Mouse (Mus musculus) left cerebral cortex, postnatal 10 days (tissue): Measurements from ENCODE around the gene Erbin. TPM values are rescaled to one million over a fixed set of nuclear protein-coding genes. Genes with fewer than 3 reads are reported as not detected.
A peak's percentile ranks its signal among the peaks of the same experiment; 100 is the strongest.

Source experiments
- DNase-seq, 2 experiments: peaks; one replicate each; pipeline ENCODE4 v3.0.0; 2021 to 2022; ENCODE audit warnings: low spot score in 2 of 2, mixed read lengths in 1 of 2; ENCODE audit errors: extremely low spot score in 1 of 2
- intact Hi-C: fragments of 180-260 bp; cut with DNase I; formaldehyde crosslinking; loops from one replicate; pipeline ENCODE4 v1.15.1; 2025
- total RNA-seq, 2 experiments: library from RNA; stranded (reverse); gene quantifications; 2 replicates each; pipeline ENCODE4 v1.2.3; 2021

Erbin gene
- total RNA-seq, 2 experiments from 2014 or later: 30.4 to 32.8 TPM

DNA sequence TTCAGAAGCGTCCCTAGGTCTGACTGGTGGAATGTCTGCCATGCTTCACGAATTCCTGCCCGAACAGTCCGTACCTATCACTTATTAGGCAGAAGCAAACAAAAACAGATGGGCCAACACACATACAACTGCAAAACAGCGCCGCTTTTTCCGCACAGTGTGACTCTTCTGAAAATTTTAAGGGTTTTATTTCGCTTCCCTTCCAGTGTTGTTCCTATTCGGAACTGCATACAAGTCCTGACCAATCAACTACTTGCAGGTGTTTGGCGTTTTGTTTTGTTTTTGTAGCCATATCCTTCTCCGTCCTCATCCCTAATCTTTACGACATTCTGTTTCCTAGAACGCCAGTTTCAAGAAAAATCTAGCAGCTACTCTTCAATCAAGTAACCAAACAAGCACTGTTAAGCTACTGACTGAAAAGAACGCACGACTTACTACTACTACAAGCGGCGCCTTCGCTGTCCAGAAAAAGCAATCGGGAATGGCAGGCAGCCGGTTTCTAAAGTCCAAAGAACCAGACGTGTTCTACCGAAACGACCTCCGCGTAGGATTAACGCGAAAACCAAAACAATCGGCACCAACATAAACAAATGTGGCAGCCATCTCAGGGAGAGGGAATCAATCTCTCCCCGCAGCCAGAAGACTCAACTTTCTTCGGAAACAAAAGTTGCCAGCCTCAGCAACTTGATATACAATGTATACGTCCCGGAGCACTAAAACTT, 919 bp downstream of the Erbin start:
- intact Hi-C loops: no loop called here

DNA sequence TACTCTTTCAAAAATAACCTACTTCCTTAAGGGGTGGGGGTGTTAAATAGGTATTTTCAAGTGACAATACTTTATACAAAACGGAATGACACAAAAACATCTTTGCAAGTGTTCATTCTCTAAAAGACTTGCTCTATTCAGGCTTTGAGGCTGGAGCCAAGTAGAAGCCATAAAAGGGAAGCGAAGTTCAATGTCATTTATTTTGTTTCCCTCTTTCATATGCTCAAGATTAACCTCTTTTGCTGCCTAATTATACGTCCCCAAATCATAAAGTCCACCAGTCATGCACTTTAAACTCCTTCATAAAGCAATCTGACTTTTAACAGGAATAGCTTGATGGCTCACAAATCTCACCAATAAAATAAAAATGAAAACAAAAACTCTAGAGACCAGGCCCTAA, 1.9 kb downstream of the Erbin start:
- no peak for DNase-seq
- intact Hi-C loops: no loop called here

More for the DNA sequence above, 919 bp downstream of the Erbin start:
- no peak for DNase-seq

DNA sequence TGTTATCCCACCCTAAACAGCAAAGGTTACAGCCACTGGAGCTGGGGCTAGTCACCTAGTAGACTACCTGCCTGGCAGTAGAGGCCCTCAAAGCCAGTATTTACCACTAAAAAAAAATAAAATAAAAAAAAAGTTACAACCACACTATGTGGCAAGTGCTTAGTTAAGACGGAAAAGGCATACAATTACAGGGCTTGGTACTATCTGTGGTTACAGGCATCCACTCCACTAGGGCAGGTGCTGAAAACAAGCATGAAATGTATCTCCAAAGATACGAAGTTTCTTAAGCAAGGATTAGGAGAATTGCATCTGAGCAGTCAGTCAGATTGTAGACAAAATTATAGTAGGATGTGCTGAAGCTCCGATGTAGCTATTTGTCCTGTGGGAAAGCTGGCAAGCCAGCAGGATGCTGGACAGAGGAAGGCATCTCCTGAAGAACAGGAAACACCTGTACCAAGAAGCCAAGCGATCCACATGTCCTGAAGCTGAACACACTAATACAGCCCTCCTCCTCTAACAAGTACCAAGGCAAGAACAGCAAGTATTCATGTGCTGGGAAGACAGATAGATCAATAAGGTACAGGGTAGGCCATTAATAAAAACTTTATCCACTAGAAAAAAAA, 6.1 kb downstream of the Erbin start:
- intact Hi-C loops: no loop called here
- DNase-seq: no peak

DNA sequence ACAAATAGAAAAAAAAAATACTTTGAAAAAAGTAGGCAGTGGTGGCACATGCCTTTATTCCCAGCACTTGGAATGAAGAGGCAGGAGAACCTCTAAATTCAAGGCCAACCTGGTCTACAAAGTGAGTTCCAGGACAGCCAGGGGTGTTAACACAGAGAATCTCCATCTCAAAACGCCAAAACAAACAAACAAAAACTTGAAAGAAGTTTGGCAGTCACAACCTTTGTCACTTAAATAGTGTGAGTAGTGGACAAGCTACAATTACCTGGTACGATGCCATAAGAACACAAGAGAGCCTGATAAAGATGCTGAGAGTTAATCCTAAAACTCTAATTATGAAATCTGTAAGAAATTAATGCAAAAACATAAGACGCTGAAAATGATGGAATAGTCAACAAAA, 8.0 kb downstream of the Erbin start:
- intact Hi-C loops: no loop called here

DNA sequence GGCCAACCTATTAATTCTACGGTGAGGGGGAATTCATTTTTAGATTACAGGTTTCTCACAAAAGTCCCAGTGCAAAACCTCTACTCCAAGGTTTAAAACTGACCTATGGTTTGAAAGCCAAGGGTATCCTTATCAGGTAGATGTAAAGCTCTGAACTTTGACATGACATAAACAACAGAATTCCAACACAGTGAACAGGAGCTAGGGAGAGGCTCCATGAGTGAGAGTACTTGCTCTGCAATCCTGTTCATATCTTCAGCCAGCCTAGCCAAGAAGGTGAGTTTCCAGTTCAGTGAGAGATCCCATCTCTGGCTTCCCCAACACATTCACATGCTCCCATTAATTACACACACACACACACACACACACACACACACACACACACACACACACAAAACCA, 9.7 kb downstream of the Erbin start:
- intact Hi-C loops: no loop called here
- DNase-seq: no peak

More for the DNA sequence above, 8.0 kb downstream of the Erbin start:
- no peak for DNase-seq

DNA sequence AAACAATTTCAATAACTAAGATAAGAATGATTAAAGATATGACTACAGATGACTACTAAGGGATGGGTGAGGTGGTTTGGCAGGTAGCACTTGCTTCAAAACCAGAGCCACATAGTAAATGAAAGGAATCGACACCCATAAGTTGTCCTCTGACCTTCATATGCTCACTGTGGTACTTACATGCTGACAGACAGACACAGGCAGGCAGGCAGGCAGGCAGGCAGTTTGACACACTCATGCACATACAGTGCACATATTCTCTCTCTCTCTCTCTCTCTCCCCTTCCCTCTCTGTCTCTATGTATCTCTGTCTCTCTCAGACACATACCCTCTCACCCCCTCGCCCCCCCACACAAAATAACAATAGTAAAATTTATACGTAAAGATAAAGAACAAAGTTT, 10.4 kb downstream of the Erbin start:
- intact Hi-C loops: no loop called here
- DNase-seq: no peak

DNA sequence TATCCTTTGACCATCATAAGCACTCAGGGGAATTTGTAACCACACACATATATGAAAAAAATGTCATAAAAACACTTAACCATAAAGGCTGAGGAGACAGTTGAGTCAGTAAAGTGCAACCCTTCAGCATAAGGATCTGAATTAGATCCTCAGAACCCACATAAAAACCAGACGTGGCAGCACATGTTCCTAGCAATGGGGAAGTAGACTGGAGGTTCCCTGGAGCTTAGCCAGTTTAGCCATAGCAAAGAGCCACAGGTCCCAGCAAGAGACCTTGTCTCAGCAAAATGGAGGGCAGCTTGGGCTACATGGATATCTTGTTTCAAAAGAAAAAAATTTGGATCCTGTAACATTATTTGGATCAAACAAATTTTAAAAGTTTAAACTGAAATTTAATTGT, 20.3 kb downstream of the Erbin start:
- intact Hi-C loops: no loop called here
- DNase-seq: no peak

DNA sequence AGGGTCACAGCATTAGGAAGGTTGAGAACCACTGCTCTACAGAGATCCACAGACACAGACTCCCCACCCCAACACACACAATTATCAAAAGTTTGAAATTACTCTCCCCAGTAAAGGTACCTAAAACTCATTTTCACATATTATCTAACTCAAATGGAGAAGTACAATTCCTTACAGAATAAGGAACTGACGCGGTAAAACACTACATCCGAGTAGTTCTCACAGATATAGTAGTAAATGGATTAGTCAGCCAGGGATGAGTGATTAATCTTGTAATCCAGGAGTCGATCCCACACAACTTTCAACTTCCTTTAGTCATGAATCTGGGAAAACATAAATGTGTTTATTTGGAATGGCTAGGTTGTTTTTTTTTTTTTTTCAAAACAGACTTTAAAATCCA, 22.7 kb downstream of the Erbin start:
- intact Hi-C loops: no loop called here
- DNase-seq: no peak

DNA sequence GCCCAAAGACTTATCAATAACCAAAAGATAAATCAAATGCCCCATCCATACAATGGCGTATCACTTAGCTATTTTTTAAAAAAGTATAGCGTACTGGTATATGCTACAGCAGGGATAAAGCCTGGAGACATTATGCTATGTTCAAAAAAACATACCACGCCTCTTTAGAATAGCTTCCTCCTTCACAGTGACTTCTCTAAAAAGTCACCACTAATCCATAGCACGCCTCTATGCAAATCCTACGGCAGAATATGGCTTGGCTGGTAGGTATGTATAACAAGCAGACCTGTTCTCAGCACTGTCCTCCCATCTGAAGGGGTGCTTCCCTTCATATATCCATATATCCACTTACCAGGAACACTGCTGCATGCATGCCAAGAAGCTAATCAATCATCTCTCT, 27.2 kb downstream of the Erbin start:
- no peak for DNase-seq
- intact Hi-C loops: no loop called here

DNA sequence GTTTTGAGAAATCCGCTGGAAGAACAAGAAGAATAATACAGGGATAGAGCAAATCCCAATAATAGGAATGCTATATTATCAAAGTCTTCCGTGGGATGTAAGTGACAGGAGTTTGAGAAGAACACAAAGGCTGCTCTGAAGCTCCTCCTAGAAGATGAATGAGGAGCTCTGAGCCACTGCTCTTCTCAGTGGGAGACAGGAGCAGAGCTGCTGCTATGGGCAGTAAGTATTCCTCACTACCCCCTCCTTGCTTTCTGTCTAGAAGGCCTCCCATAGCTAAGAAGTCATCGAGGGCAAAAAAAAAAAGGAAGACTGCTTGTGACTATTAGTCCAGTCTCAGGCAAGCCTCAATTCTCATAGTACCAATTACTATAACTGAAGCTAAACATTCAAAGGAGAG, 30.3 kb downstream of the Erbin start:
- intact Hi-C loops: no loop called here
- DNase-seq: no peak

DNA sequence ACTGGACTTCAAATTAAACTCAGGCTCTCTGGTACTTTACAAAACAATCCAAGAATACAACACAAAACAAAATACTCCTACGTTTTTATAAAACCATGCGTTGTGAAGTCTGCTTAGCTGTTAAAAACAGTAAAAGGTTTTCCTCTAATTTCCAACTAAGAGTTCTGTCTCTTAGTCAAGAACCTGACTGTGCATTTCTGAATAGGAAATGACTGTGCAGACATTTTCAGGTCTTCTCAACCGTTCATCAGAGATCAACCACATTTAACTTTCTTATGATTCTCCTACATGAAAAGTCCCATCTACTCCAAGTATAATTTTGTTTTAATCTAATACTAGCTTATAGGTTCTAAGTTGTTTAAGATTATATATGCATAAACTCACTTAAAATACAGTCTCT, 33.8 kb downstream of the Erbin start:
- no peak for DNase-seq
- intact Hi-C loops: no loop called here

DNA sequence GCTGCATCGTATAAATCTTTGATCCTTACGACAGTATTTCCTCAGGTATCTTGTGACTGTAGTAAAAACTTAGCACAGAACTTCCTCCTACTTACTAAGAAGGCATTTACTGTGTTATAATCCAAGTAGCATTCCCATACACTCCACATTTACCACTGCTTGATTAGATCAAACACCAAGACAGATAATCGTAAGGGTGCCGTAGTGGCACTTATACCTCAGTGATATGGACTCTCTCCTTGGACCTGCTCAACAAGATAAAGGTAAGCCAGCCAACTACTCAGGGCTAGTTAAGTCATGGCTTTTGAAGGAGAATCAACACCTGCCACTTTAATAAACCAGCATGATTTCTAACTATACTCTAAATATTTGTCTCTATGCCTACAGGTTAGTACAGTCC, 39.1 kb downstream of the Erbin start:
- intact Hi-C loops: no loop called here
- DNase-seq: no peak

DNA sequence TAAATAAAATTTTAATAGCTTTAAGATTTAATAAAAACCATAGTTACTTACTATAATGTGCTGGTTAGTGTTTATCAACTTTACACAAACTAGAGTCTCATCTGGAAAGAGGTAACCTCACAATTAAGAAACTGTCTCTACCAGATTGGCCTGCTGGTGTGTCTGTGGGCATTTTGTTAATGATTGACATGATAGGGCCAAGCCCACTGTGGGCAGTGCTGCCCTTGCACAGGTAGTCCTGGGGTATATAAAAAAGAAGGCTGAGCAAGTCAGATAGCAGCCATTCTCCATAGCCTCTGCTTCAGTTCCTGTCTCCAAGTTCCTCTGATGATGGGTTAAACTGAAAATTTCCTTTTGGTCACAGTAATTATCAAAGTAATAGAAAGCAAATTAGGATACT, 43.6 kb downstream of the Erbin start:
- intact Hi-C loops: no loop called here
- no peak for DNase-seq

DNA sequence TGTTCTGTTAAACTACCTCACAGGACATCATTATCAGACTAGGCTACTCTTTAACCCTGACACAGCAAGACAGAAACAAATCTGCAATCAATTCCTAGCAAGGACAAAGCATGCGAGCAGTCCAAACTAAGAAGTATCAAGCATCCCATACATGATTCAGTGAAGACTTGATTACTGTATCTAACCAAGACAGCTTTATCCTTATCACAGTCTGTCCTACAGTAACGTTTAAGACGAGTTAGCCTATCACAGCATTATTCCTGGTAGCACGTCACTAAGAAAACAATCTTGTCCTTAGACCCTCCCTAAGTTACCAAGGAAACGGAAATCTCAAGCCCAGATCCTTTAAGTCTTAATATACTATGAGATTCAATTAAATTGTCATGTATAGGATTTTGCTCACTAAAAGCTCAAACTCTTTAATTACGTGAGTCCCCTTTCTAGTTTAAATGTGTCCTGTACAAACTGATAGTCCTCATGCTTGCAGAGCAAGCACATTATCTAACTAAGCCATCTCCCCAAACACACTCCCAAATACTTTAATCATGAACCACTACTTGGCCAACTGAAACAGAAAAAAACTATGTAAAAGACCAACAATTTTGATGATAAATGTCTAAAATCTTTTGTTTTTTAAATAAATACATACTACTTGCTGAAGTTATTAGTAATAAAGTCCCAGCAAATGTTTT, 44.3 kb downstream of the Erbin start:
- DNase-seq: no peak
- intact Hi-C loops: no loop called here

DNA sequence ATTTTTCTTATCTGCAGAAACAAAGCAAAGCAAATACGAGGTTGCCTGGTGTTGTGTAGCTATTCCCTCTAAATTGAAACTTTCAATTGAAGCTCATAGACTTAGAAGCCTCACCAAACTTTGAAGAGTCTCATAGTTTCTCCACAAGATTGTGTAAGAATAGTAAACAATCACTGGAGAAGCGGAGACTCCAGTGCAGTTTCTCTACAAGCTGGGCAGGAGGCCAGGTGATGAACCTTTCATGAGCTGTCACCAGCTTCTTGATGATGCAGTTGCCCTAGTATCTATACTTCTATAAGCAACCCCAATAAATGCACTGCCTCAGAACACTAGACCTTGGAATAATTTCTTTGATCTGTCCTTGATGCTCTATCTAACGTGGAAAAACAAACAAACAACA, 49.5 kb downstream of the Erbin start:
- intact Hi-C loops: no loop called here
- peak in 1 of 2 experiments; percentile 20 for DNase-seq

DNA sequence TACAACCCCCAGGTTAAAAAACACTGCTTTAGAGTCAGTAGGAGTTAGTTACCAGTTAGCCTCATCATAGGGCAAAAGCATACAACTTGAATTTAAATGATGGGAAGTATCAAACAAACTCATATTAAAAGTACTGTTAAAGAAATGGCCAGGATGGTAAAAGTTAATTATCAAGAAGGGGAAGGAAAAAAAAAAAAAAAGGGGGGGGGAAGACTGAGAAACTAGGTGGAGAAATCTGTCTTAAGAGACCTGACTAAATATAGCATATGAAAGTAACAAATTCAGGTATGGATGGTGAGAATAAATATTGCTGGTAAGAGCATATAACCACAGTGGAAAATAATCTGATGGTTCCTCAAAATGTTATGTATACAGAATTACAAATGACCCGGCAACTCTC, 50.2 kb downstream of the Erbin start:
- no peak for DNase-seq
- intact Hi-C loops: no loop called here

DNA sequence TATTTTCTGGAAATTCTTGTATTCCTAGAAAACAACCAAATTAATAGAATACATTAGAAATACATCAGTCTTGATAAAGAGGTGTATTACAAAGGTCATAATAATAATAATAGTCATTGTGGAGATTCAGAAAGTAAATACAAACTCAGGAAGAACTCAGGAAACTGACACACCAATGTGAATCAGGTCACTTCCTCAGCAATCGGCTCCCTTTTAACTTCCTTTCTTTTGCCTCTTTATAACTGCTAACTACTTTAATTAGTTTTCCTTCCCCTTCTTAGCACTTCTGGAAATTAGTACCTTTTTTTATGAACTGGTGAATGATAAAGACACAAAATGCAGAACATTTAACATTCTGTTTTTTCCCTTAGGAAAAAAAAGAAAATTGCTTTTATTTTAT, 51.4 kb downstream of the Erbin start:
- DNase-seq: no peak
- intact Hi-C loops: no loop called here

DNA sequence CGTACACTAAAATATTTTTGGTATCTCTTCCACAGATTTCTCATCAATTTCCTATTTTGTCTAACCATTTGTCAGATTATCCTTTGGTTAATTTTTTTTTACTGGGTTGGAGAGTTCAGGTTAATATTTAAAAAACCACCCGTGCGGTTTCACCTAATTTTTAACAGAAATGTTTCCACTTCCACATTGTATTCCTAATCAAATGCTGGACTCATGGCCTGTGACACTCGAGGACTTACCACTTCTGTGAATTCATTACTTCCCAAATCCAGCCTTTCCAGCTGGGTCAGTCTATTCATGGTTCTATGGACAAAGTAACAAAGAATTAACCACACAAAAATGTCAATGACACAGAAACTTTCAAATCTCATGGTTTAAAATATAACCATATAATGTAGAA, 58.3 kb downstream of the Erbin start:
- DNase-seq: no peak
- intact Hi-C loops: no loop called here

DNA sequence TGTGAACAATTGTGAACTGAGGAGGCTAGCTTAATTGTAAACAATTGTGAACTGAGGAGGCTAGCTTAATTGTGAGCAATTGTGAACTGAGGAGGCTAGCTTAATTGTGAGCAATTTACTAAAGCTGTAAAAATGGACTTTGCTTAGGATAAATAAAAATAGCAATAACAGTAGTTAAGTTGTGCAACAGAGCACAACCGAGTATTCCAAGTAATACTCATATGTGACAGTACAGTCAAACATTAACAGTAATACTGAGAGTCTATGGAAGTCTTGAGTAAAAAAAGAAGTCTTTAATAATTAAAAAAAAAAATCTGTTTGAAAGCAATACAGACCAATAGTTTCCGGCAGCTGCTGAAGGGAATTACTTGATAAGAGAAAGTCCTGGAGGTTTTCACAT, 61.3 kb downstream of the Erbin start:
- intact Hi-C loops: loop anchor here (10.0 kb wide), 1 partner anchor 186 kb away; no protein-coding TSS in a partner anchor
- no peak for DNase-seq

DNA sequence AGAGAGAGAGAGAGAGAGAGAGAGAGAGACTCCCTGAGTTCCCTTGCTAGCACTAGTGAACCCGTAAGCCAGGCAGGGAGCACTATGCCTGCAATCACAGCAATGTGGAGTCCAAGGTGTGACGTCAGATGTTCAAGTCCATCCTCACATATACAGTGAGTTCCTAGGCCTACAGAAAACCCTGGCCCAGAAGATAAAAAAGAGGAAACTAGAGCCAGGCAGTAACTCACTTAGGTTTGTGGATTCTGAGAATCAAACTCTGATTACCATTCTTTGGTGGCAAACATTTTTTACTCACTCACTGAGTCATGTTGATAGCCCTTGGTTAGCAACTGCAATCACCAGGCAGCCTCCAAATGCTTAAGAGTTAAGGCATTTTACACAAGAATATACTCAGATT, 72.7 kb downstream of the Erbin start:
- intact Hi-C loops: no loop called here
- no peak for DNase-seq
